Mouse (Mus musculus): ENCODE data around the gene Utrn.

Utrn gene

GRCm38 (mm10) chr10:12551735-12552134 lies 317.4 kb downstream of the Utrn start:
- no peaks in the 10 kb centered on the region for H3K36me3 ChIP-seq (ENCODE audit: control insufficient read depth, insufficient read depth, low read length, poor library complexity, severe bottlenecking)
- no peak for DNase-seq (ENCODE audit: low read depth, low spot score)
- H3K27me3 ChIP-seq (ENCODE audit: control insufficient read depth, insufficient read depth, low read length, poor library complexity, severe bottlenecking) = no peaks in the 10 kb centered on the region

- no peak for DNase-seq (ENCODE audit: low read depth, low spot score)
- Histone ChIP-seq H3K27me3 (ENCODE audit: control insufficient read depth, insufficient read depth, low read length, poor library complexity, severe bottlenecking) (no peaks in the 10 kb centered on the region), H3K36me3 (ENCODE audit: control insufficient read depth, insufficient read depth, low read length, poor library complexity, severe bottlenecking) (no peaks in the 10 kb centered on the region)
Measured at GRCm38 (mm10) chr10:12549945-12550540, 319.1 kb downstream of the Utrn start.

DNA sequence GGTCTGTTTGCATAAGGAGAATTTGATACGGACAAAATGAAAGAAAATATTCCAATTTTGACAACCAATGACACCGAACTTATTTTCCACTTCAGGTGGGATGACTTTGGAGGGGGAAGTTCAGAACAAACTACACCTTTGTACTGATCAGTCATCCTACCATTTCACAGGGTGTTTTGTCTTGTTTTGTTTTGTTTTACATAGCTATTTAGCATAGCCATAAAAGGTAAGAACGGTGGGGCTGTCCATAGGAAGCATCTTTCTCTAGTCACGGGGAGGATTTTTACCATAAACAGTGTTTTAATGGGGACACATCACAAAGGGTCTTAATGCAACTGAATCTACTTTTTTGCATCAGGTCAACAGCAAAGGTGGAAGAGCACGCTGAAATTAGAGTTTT lies 319.9 kb downstream of the Utrn start:
- no peaks in the 10 kb centered on the region for H3K27me3 ChIP-seq (ENCODE audit: control insufficient read depth, insufficient read depth, low read length, poor library complexity, severe bottlenecking)
- H3K36me3 ChIP-seq (ENCODE audit: control insufficient read depth, insufficient read depth, low read length, poor library complexity, severe bottlenecking) = no peaks in the 10 kb centered on the region
- no peak for DNase-seq (ENCODE audit: low read depth, low spot score)

DNA sequence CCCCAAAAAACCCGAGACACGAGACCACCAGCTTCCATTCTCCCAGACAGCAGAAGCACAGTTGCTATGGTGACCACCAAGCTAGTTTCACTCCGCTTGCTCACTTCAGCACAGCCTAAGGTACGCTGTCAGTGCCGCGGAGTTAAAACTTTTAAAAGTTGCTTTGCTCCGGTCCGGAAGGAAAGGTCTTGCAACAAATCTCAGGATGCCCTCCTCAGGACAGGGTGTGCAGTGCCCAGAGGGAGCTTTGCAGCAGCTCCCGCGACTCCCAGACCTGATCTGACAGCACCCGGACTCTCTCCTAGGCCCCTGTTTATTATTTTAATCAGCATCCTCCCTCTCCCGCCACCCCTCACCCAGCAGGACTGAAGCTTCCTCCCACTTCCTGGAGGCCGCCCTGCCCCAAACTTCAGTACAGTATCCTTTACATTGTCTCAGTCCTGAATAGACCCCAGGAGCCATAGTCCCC lies 320.5 kb downstream of the Utrn start:
- Histone ChIP-seq H3K36me3 (ENCODE audit: control insufficient read depth, insufficient read depth, low read length, poor library complexity, severe bottlenecking) (no peaks in the 10 kb centered on the region), H3K27me3 (ENCODE audit: control insufficient read depth, insufficient read depth, low read length, poor library complexity, severe bottlenecking) (no peaks in the 10 kb centered on the region)
- peak; percentile 13 for DNase-seq (ENCODE audit: low read depth, low spot score)

DNA sequence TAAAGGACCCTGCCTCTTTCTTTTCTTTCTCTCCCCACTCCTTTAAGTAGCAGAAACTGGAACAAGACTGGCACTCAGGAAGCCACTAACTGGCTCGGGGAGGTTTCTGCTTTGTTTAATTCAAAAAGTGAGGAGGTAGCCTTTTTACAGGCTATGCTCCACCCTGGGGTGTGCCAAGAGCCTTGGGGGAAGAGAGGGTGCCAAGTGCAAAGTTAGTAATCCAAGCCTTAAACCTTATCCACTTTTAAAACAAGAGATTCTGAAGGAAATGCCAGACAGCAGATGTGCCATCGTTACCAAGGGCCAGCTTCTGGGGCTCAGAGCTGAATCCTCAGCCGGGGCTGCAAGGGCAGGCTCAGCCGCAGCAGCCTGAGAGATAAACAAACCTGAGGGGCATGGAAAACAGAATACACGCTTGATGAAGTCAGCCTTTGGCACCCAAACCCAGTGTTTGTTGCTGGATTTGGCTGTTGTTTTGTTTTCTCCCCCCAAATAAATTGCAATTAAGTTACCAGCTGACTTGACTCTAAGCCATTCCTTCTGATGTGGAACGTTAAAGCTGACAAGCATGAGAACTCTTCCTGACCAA lies 322.0 kb downstream of the Utrn start:
- no peak for DNase-seq (ENCODE audit: low read depth, low spot score)
- Histone ChIP-seq H3K36me3 (ENCODE audit: control insufficient read depth, insufficient read depth, low read length, poor library complexity, severe bottlenecking) (no peaks in the 10 kb centered on the region), H3K27me3 (ENCODE audit: control insufficient read depth, insufficient read depth, low read length, poor library complexity, severe bottlenecking) (no peaks in the 10 kb centered on the region)

GRCm38 (mm10) chr10:12545440-12545839 lies 323.7 kb downstream of the Utrn start:
- Histone ChIP-seq H3K36me3 (ENCODE audit: control insufficient read depth, insufficient read depth, low read length, poor library complexity, severe bottlenecking) (no peaks in the 10 kb centered on the region), H3K27me3 (ENCODE audit: control insufficient read depth, insufficient read depth, low read length, poor library complexity, severe bottlenecking) (no peaks in the 10 kb centered on the region)
- no peak for DNase-seq (ENCODE audit: low read depth, low spot score)

- DNase-seq (ENCODE audit: low read depth, low spot score) = no peak
- no peaks in the 10 kb centered on the region for H3K27me3 ChIP-seq (ENCODE audit: control insufficient read depth, insufficient read depth, low read length, poor library complexity, severe bottlenecking)
- H3K36me3 ChIP-seq (ENCODE audit: control insufficient read depth, insufficient read depth, low read length, poor library complexity, severe bottlenecking) = no peaks in the 10 kb centered on the region
Measured at GRCm38 (mm10) chr10:12541757-12542156, 327.4 kb downstream of the Utrn start.

GRCm38 (mm10) chr10:12535272-12535671 lies 333.9 kb downstream of the Utrn start:
- no peak for DNase-seq (ENCODE audit: low read depth, low spot score)
- H3K36me3 ChIP-seq (ENCODE audit: control insufficient read depth, insufficient read depth, low read length, poor library complexity, severe bottlenecking) = no peaks in the 10 kb centered on the region
- H3K27me3 ChIP-seq (ENCODE audit: control insufficient read depth, insufficient read depth, low read length, poor library complexity, severe bottlenecking) = no peaks in the 10 kb centered on the region

- DNase-seq (ENCODE audit: low read depth, low spot score) = no peak
- H3K27me3 ChIP-seq (ENCODE audit: control insufficient read depth, insufficient read depth, low read length, poor library complexity, severe bottlenecking) = no peaks in the 10 kb centered on the region
- no peaks in the 10 kb centered on the region for H3K36me3 ChIP-seq (ENCODE audit: control insufficient read depth, insufficient read depth, low read length, poor library complexity, severe bottlenecking)
Measured at GRCm38 (mm10) chr10:12534801-12535200, 334.4 kb downstream of the Utrn start.

GRCm38 (mm10) chr10:12534301-12534700 lies 334.9 kb downstream of the Utrn start:
- no peaks in the 10 kb centered on the region for H3K36me3 ChIP-seq (ENCODE audit: control insufficient read depth, insufficient read depth, low read length, poor library complexity, severe bottlenecking)
- DNase-seq (ENCODE audit: low read depth, low spot score) = no peak
- no peaks in the 10 kb centered on the region for H3K27me3 ChIP-seq (ENCODE audit: control insufficient read depth, insufficient read depth, low read length, poor library complexity, severe bottlenecking)

DNA sequence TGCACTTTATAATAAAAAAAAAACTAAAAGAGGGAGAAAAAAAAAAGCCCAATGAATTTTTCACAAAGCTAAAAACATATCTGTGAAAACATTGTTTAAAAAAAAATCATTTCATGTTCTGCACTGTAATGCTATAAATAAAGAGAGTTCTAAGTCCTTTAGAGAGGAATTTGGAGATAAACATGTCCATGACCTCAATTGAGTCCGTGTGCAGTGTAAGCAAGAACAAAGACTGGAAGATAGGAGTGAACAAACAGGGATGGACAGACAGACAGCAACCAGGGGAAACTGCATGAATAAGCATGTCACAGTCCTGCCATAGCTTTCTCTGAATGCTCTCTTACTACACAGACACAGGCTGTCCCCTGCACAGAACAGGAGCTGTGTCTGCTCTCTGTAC lies 347.1 kb downstream of the Utrn start:
- 0 out of 2 replicates have a peak, but pooled peaks cover 1% of the 10 kb centered on the region for H3K36me3 ChIP-seq (ENCODE audit: control insufficient read depth, insufficient read depth, low read length, poor library complexity, severe bottlenecking)
- H3K27me3 ChIP-seq (ENCODE audit: control insufficient read depth, insufficient read depth, low read length, poor library complexity, severe bottlenecking) = no peaks in the 10 kb centered on the region
- no peak for DNase-seq (ENCODE audit: low read depth, low spot score)

- DNase-seq (ENCODE audit: low read depth, low spot score) = no peak
- 0 out of 2 replicates have a peak, but pooled peaks cover 1% of the 10 kb centered on the region for H3K36me3 ChIP-seq (ENCODE audit: control insufficient read depth, insufficient read depth, low read length, poor library complexity, severe bottlenecking)
- no peaks in the 10 kb centered on the region for H3K27me3 ChIP-seq (ENCODE audit: control insufficient read depth, insufficient read depth, low read length, poor library complexity, severe bottlenecking)
Measured at GRCm38 (mm10) chr10:12518162-12518561, 351.0 kb downstream of the Utrn start.

DNA sequence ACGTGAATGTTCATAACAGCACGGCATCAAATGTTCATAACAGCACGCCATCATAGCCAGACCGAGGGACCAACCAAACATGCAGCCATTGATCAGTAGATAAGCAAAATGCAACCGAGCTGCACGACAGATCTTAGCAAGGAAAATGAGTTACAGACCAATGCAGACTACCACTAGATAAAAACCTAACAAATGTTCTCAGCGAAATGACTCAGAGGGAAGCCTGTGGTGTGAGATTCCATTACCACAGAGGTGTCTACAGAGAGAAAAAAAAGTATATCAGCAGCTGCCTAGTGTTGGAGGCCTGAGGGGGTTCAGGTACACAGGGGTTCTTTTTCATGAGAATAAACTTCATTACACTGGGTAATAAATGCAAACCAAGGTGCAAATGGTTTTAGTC lies 363.6 kb downstream of the Utrn start:
- H3K36me3 ChIP-seq (ENCODE audit: control insufficient read depth, insufficient read depth, low read length, poor library complexity, severe bottlenecking) = no peaks in the 10 kb centered on the region
- DNase-seq (ENCODE audit: low read depth, low spot score) = no peak
- H3K27me3 ChIP-seq (ENCODE audit: control insufficient read depth, insufficient read depth, low read length, poor library complexity, severe bottlenecking) = no peaks in the 10 kb centered on the region

DNA sequence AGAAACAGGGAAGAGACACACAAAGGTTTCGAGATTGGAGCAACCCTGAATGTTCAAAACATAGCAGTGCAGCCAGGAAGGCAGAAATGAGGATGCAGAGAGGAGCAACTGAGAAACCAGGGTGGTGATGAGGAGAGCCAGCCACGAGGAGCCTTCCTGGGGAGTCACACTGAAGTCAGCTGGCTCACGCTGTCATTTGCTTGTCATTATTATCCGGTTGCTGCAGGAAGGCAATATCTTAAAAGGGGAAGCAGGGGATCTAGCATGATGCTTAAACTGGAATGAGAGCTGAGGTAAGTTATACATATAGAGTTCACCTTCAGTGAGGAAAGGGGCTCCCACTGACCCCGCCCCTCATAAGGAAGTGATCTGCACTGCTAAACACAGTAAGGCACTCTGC lies 368.7 kb downstream of the Utrn start:
- H3K27me3 ChIP-seq (ENCODE audit: control insufficient read depth, insufficient read depth, low read length, poor library complexity, severe bottlenecking) = no peaks in the 10 kb centered on the region
- no peak for DNase-seq (ENCODE audit: low read depth, low spot score)
- no peaks in the 10 kb centered on the region for H3K36me3 ChIP-seq (ENCODE audit: control insufficient read depth, insufficient read depth, low read length, poor library complexity, severe bottlenecking)

- no peak for DNase-seq (ENCODE audit: low read depth, low spot score)
- no peaks in the 10 kb centered on the region for H3K27me3 ChIP-seq (ENCODE audit: control insufficient read depth, insufficient read depth, low read length, poor library complexity, severe bottlenecking)
Measured at GRCm38 (mm10) chr10:12497555-12497954, 371.6 kb downstream of the Utrn start.

More at GRCm38 (mm10) chr10:12497555-12497954, 371.6 kb downstream of the Utrn start:
- no peaks in the 10 kb centered on the region for H3K36me3 ChIP-seq (ENCODE audit: control insufficient read depth, insufficient read depth, low read length, poor library complexity, severe bottlenecking)

All from splenic B cell, adult 2 months (primary cell).